Mouse (Mus musculus): ENCODE results near the gene Hspa8.
"Not testable (repeated sequence)": the region's sequence is repeated elsewhere in the genome, so short reads cannot be mapped to it uniquely, and the experiment has no call there.

Gene Hspa8

DNA sequence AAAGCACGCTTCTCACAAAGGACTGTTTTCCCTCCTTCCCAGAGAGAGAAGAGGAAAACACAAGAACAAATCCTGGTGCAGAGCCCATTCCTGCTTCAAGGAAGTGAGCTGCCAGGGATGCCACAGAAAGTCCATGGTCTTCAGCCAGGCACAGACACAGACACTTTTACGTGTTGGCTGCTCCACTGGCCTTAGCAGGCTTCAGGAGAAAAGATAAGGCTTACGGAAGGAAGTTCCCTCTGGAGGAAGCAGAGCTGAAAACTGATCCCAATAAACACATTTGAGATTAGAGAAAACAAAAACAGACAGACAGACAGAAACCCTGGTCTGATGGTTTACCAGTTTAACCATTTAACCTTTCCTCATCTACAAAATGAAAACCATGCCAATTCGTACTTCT is 4.7 kb upstream of the Hspa8 start:
- Histone ChIP-seq H3K27me3 (ENCODE audit: control insufficient read depth, insufficient read depth, low read length, poor library complexity, severe bottlenecking) (no peaks in the 10 kb centered on the region), H3K36me3 (ENCODE audit: control insufficient read depth, insufficient read depth, low read length, poor library complexity, severe bottlenecking) (no peaks in the 10 kb centered on the region)
- no peak for DNase-seq (ENCODE audit: low read depth, low spot score)

- H3K27me3 ChIP-seq (ENCODE audit: control insufficient read depth, insufficient read depth, low read length, poor library complexity, severe bottlenecking): no peaks in the 10 kb centered on the region
- no peak for DNase-seq (ENCODE audit: low read depth, low spot score)
- H3K36me3 ChIP-seq (ENCODE audit: control insufficient read depth, insufficient read depth, low read length, poor library complexity, severe bottlenecking): peaks cover 3% of the 10 kb centered on the region
Observed at GRCm38 (mm10) chr9:40798247-40798960, 2.4 kb upstream of the Hspa8 start.

GRCm38 (mm10) chr9:40799112-40799511 is 1.7 kb upstream of the Hspa8 start:
- Histone ChIP-seq H3K27me3 (ENCODE audit: control insufficient read depth, insufficient read depth, low read length, poor library complexity, severe bottlenecking) (no peaks in the 10 kb centered on the region), H3K36me3 (ENCODE audit: control insufficient read depth, insufficient read depth, low read length, poor library complexity, severe bottlenecking) (peaks cover 8% of the 10 kb centered on the region)
- no peak for DNase-seq (ENCODE audit: low read depth, low spot score)

DNA sequence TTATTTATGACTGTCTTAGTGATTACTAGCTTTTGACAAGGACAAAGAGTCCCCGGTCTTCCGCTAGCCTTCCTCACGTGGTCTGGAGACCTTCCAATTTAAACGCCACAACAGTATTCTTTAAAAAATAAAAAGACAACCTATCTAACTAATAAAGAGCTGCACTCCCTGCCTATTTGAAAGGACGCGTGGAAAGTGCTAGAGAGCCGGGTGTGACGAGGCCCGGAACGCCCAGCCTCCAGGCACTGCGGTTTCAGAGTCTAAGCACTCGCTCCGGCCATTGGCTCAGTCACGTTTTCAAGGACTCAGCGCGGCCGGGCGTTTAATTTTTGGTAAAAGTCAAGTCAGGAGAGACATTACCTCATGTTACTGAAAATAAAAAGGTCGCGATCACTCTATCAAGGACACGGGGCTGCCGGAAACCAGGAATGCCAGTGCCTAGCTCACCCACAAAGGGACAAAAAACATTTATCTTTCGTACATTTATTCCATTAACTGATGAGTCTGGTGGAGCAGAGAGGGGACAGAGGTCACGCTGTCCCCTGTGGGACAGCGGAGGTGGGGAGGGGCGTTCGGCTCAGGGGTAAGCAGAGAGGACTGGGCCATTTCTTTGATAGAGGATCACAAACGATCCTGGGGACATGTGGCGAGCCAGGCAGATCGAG is 815 bp upstream of the Hspa8 start:
- DNase-seq (ENCODE audit: low read depth, low spot score): peak; percentile 85
- H3K36me3 ChIP-seq (ENCODE audit: control insufficient read depth, insufficient read depth, low read length, poor library complexity, severe bottlenecking): peaks cover 11% of the 10 kb centered on the region

GRCm38 (mm10) chr9:40801614-40802532 is 1.1 kb downstream of the Hspa8 start:
- not testable (repeated sequence) for H3K27me3 ChIP-seq (ENCODE audit: control insufficient read depth, insufficient read depth, low read length, poor library complexity, severe bottlenecking); DNase-seq (ENCODE audit: low read depth, low spot score)
- peaks cover 21% of the 10 kb centered on the region for H3K36me3 ChIP-seq (ENCODE audit: control insufficient read depth, insufficient read depth, low read length, poor library complexity, severe bottlenecking)

More for the DNA sequence above, 815 bp upstream of the Hspa8 start:
- H3K27me3 ChIP-seq (ENCODE audit: control insufficient read depth, insufficient read depth, low read length, poor library complexity, severe bottlenecking): no peaks in the 10 kb centered on the region

DNA sequence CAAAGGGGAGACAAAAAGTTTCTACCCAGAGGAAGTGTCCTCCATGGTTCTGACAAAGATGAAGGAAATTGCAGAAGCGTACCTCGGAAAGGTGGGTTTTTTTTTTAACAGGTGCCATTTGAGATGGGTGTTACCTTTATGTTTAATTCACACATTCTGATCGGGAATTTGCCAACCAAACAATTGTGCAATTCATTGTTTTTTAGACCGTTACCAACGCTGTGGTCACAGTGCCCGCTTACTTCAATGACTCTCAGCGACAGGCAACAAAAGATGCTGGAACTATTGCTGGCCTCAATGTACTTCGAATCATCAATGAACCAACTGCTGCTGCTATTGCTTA is 1.7 kb downstream of the Hspa8 start:
- not testable (repeated sequence) for H3K27me3 ChIP-seq (ENCODE audit: control insufficient read depth, insufficient read depth, low read length, poor library complexity, severe bottlenecking); DNase-seq (ENCODE audit: low read depth, low spot score)
- peaks cover 23% of the 10 kb centered on the region for H3K36me3 ChIP-seq (ENCODE audit: control insufficient read depth, insufficient read depth, low read length, poor library complexity, severe bottlenecking)

DNA sequence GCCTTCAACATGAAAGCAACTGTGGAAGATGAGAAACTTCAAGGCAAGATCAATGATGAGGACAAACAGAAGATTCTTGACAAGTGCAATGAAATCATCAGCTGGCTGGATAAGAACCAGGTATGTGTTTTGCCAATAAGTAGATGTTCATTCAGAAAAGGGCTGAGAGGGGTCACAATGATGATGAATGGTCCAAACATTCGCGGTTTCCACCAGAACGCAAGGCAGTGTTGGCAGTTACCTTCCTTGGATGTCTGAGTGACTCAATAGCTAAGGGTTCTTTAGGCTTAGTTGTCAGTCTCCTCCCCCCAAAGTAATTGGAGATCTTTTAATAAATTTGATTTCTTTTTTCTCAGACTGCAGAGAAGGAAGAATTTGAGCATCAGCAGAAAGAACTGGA is 3.8 kb downstream of the Hspa8 start:
- DNase-seq (ENCODE audit: low read depth, low spot score); H3K27me3 ChIP-seq (ENCODE audit: control insufficient read depth, insufficient read depth, low read length, poor library complexity, severe bottlenecking): not testable (repeated sequence)

DNA sequence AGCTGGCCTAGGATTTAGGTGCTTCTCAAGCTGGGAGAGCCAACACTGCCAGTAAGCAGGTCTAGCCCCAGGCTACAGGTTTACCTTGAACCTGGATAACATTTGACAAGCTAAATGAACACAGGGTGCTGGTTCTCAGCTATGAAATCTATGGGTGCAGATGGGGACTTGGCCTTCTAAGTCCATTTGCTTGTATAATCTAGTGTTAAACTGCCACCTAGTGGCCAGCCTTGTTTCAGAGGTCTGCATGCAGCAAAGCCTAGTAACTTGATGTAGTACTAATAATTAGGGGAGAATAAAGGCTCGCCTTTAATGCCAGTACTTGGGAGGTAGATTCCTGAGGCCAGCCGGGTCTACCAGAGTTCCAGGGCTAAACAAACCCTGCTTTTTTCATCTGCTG is 4.5 kb downstream of the Hspa8 start:
- DNase-seq (ENCODE audit: low read depth, low spot score): peak; percentile 87
- H3K36me3 ChIP-seq (ENCODE audit: control insufficient read depth, insufficient read depth, low read length, poor library complexity, severe bottlenecking): peaks cover 23% of the 10 kb centered on the region

More for the DNA sequence above, 3.8 kb downstream of the Hspa8 start:
- H3K36me3 ChIP-seq (ENCODE audit: control insufficient read depth, insufficient read depth, low read length, poor library complexity, severe bottlenecking): peaks cover 23% of the 10 kb centered on the region

DNA sequence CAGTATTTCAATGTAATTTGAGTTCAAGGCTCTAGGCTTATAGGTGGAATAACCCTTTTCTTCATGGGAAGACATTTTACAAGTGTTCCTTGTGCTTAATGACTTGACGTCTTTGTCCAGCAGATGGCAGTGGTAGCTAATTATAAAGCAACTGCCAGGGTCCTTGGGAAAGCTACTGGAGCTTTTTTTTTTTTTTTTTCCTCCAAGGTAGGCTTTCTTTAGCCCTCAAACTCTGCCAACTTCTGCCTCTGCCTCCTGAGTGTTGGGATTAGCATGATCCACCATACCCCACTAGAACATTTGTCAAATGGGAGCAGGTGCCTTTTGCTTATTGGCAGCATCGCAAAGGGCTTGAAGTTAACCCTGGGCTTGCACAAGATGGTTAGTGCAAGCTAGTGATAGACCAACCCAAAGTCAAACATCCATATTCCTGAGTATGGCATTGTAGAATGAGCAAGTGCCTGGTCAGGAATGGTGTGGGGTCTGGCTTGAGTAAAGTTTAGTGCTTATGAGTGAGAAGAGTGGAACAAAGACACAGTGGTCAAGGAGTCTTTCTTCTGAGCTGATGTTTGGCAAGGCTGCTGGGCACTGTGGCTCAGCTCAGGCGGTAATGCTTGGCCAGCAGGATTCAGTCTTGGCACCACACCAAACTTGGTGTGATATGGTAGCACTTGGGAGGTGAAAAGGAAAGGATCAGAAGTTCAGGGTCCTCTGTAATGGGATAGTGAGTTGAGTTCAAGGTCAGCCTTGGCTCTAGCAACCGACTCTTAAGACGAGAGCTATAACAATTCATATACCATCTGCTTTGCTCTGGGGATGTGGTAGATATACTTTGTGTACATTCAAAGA is 5.9 kb downstream of the Hspa8 start:
- Histone ChIP-seq H3K27me3 (ENCODE audit: control insufficient read depth, insufficient read depth, low read length, poor library complexity, severe bottlenecking) (no peaks in the 10 kb centered on the region), H3K36me3 (ENCODE audit: control insufficient read depth, insufficient read depth, low read length, poor library complexity, severe bottlenecking) (peaks cover 23% of the 10 kb centered on the region)
- DNase-seq (ENCODE audit: low read depth, low spot score): peak; percentile 70

More for the DNA sequence above, 4.5 kb downstream of the Hspa8 start:
- no peaks in the 10 kb centered on the region for H3K27me3 ChIP-seq (ENCODE audit: control insufficient read depth, insufficient read depth, low read length, poor library complexity, severe bottlenecking)

- Histone ChIP-seq H3K36me3 (ENCODE audit: control insufficient read depth, insufficient read depth, low read length, poor library complexity, severe bottlenecking) (peaks cover 20% of the 10 kb centered on the region), H3K27me3 (ENCODE audit: control insufficient read depth, insufficient read depth, low read length, poor library complexity, severe bottlenecking) (no peaks in the 10 kb centered on the region)
- DNase-seq (ENCODE audit: low read depth, low spot score): peak; percentile 59
Observed at GRCm38 (mm10) chr9:40807289-40807920, 6.6 kb downstream of the Hspa8 start.

GRCm38 (mm10) chr9:40808061-40808906 is 7.5 kb downstream of the Hspa8 start:
- H3K27me3 ChIP-seq (ENCODE audit: control insufficient read depth, insufficient read depth, low read length, poor library complexity, severe bottlenecking): no peaks in the 10 kb centered on the region
- DNase-seq (ENCODE audit: low read depth, low spot score): peak; percentile 54
- H3K36me3 ChIP-seq (ENCODE audit: control insufficient read depth, insufficient read depth, low read length, poor library complexity, severe bottlenecking): peaks cover 20% of the 10 kb centered on the region

DNA sequence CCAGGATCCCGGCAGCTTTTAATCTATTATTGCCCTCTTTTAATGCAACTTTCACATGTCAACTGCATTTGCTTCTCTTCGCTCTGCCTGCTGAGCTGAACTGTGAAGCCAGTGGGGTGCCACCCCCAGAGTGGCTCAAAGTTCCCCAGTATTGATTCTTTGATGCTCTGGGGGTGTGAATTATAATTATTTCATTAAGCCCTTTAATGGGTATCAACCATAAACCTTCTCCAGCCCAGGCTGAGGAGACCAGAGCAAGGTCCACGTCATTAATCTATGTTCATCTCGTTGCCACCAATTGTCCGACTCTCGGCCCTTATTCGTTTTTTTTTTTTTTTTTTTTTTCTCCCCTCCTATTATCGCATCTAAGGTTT is 8.1 kb downstream of the Hspa8 start:
- DNase-seq (ENCODE audit: low read depth, low spot score): no peak
- H3K27me3 ChIP-seq (ENCODE audit: control insufficient read depth, insufficient read depth, low read length, poor library complexity, severe bottlenecking): no peaks in the 10 kb centered on the region
- H3K36me3 ChIP-seq (ENCODE audit: control insufficient read depth, insufficient read depth, low read length, poor library complexity, severe bottlenecking): peaks cover 15% of the 10 kb centered on the region

DNA sequence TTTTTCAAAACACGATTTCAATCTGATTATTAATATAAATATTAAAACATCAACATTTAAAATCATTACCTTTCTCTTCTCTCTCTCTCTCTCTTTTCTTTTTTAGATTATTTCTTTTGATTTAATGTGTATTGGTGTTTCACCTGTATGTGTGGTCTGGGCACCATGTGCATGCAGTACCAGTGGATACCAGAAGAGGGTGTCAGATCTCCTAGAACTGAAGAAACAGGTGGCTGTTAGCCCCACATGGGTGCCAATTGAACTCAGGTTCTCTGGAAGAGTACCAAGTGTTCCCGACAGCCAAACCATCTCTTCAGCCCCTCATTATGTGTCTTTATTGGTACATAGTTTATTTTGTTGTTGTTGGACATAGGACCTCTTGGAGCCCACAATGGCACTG is 11.1 kb downstream of the Hspa8 start:
- DNase-seq (ENCODE audit: low read depth, low spot score): peak; percentile 65
- Histone ChIP-seq H3K36me3 (ENCODE audit: control insufficient read depth, insufficient read depth, low read length, poor library complexity, severe bottlenecking) (peaks cover 2% of the 10 kb centered on the region; the same call in 1 of the 2 replicates), H3K27me3 (ENCODE audit: control insufficient read depth, insufficient read depth, low read length, poor library complexity, severe bottlenecking) (no peaks in the 10 kb centered on the region)

All from splenic B cell, adult 2 months (primary cell).